Mouse (Mus musculus) megakaryocyte-erythroid progenitor cell, adult 5 weeks (primary cell): Measurements from ENCODE around the gene D130052B06Rik. TPM values are rescaled to one million over a fixed set of nuclear protein-coding genes. Genes with fewer than 3 reads are reported as not detected.

Source experiments
- polyA plus RNA-seq: library from polyadenylated mRNA; stranded (reverse); fragments of >175 nt; gene quantifications from 2 replicates; pipeline ENCODE4 v1.2.3, GENCODE M21; 2012

The D130052B06Rik gene
- not detected in 2 replicates for polyA plus RNA-seq

GRCm38 (mm10) chr11:33598986-33599385 lies at the start of gene D130052B06Rik:
TSS of gene D130052B06Rik (plus strand) at chr11:33599302.

GRCm38 (mm10) chr11:33578859-33579258 lies 20.2 kb upstream of the D130052B06Rik start, which contains the start of gene Gabrp:
TSS of gene Gabrp (minus strand) at chr11:33578959.

Other genes with a start within 250 kb of the D130052B06Rik start
- 0.15 and 0.34 TPM in 2 replicates for gene Ranbp17, start 85.6 kb upstream of the D130052B06Rik start, polyA plus RNA-seq
- not detected in 2 replicates for gene Gabrp, start 20.3 kb upstream of the D130052B06Rik start, polyA plus RNA-seq